Mouse (Mus musculus) forebrain, embryonic 14.5 days (tissue): ENCODE results near the gene Nsun2. TPM values are rescaled to one million over a fixed set of nuclear protein-coding genes. Genes with fewer than 3 reads are reported as not detected.
A peak's percentile ranks its signal among the peaks of the same experiment; 100 is the strongest.

Source experiments
- ATAC-seq: fragments of 200-750 bp; cut with Nextera tagmentation; 2 replicates; pipeline ENCODE4 v1.8.0; 2017; ENCODE audit warnings: mild to moderate bottlenecking, moderate library complexity
- DNase-seq: peaks from one replicate; pipeline ENCODE4 v3.0.0-alpha.2; 2015; ENCODE audit warnings: low spot score
- H3K27ac ChIP-seq: fragments of 300-500 bp; sonication (generic); 2 replicates; pipeline ENCODE4 v1.5.1; 2014; ENCODE audit warnings: low read depth, mild to moderate bottlenecking, control low read depth, low read length, moderate library complexity
- H3K27me3 ChIP-seq: fragments of 300-500 bp; sonication (generic); replicated peaks from 2 replicates; pipeline ENCODE4 v1.6.1; 2014; ENCODE audit warnings: low read length, control low read depth, mixed read lengths; ENCODE audit not compliant: control insufficient read depth, insufficient read depth
- H3K36me3 ChIP-seq: fragments of 300-500 bp; sonication (generic); 2 replicates; pipeline ENCODE4 v1.6.1; 2014; ENCODE audit warnings: low read length, control low read depth; ENCODE audit not compliant: control insufficient read depth, insufficient read depth
- H3K4me1 ChIP-seq: fragments of 300-500 bp; sonication (generic); 2 replicates; pipeline ENCODE4 v1.6.1; 2014; ENCODE audit warnings: antibody characterized with exemption, low read length, control low read depth; ENCODE audit not compliant: control insufficient read depth, insufficient read depth
- H3K4me2 ChIP-seq: fragments of 300-500 bp; sonication (generic); 2 replicates; pipeline ENCODE4 v1.6.1; 2014; ENCODE audit warnings: mild to moderate bottlenecking, control low read depth, low read length
- H3K4me3 ChIP-seq: fragments of 300-500 bp; sonication (generic); 2 replicates; pipeline ENCODE4 v1.5.1; 2014; ENCODE audit warnings: low read depth, low read length, control low read depth
- H3K9ac ChIP-seq: fragments of 300-500 bp; sonication (generic); 2 replicates; pipeline ENCODE4 v1.6.1; 2014; ENCODE audit warnings: mild to moderate bottlenecking, low read length, control low read depth, moderate library complexity
- H3K9me3 ChIP-seq: fragments of 300-500 bp; sonication (generic); replicated peaks from 2 replicates; pipeline ENCODE4 v1.6.1; 2016; ENCODE audit warnings: low read length, control low read depth, mixed read lengths; ENCODE audit not compliant: control insufficient read depth
- WGBS: fragments of 180-500 bp; shearing (Covaris S2); extraction: QIAGEN DNeasy Blood & Tissue Kit; methylation state at CpG from one replicate; pipeline ENCODE4 v1.1.7; 2014; 5-methylcytosine and 5-hydroxymethylcytosine counted together
- polyA plus RNA-seq: library from polyadenylated mRNA; unstranded; fragments of >200 nt; fragmentation: Nextera tagmentation; extraction: Ambion mirVana; gene quantifications from 2 replicates; pipeline ENCODE4 v1.2.1, GENCODE M21; 2014

The Nsun2 gene
- polyA plus RNA-seq, 1 experiment from 2014 or later = 86.2 TPM

- WGBS = 80% methylated on average over 10 of the region's 10 CpGs
- Histone ChIP-seq H3K9ac (no peak overlapping the region), H3K9me3 (no peaks in the 10 kb centered on the region), H3K27me3 (no peaks in the 10 kb centered on the region), H3K4me1 (peaks cover 2% of the 10 kb centered on the region; the same call in 1 of the 2 replicates), H3K27ac (no peak overlapping the region), H3K4me2 (no peak overlapping the region), H3K4me3 (no peak overlapping the region), H3K36me3 (no peaks in the 10 kb centered on the region)
- no peak for DNase-seq
- ATAC-seq = no peak
Measured at GRCm38 (mm10) chr13:69541776-69542175, 8.2 kb downstream of the Nsun2 start.

GRCm38 (mm10) chr13:69542571-69543352 is 9.2 kb downstream of the Nsun2 start:
- ATAC-seq (no peak), DNase-seq (no peak)
- Histone ChIP-seq H3K4me2 (no peak overlapping the region), H3K9ac (no peak overlapping the region), H3K36me3 (no peaks in the 10 kb centered on the region), H3K27ac (no peak overlapping the region), H3K27me3 (no peaks in the 10 kb centered on the region), H3K9me3 (no peaks in the 10 kb centered on the region), H3K4me3 (no peak overlapping the region), H3K4me1 (peaks cover 2% of the 10 kb centered on the region; the same call in 1 of the 2 replicates)
- WGBS = 29% methylated on average over 17 of the region's 17 CpGs

GRCm38 (mm10) chr13:69543595-69543994 is 10.0 kb downstream of the Nsun2 start:
- Histone ChIP-seq H3K27me3 (no peaks in the 10 kb centered on the region), H3K4me3 (no peak overlapping the region), H3K4me2 (no peak overlapping the region), H3K27ac (no peak overlapping the region), H3K4me1 (peaks cover 2% of the 10 kb centered on the region; the same call in 1 of the 2 replicates), H3K9ac (no peak overlapping the region), H3K36me3 (no peaks in the 10 kb centered on the region), H3K9me3 (no peaks in the 10 kb centered on the region)
- WGBS = 56% methylated on average over 12 of the region's 12 CpGs
- ATAC-seq (no peak), DNase-seq (no peak)

GRCm38 (mm10) chr13:69545019-69545418 is 11.5 kb downstream of the Nsun2 start:
- no peak overlapping the region for H3K4me3 ChIP-seq
- H3K36me3 ChIP-seq = no peaks in the 10 kb centered on the region
- H3K9ac ChIP-seq = no peak overlapping the region
- DNase-seq (peak; percentile 53), ATAC-seq (peak; percentile 36; the same call in 1 of the 2 replicates)
- WGBS = 27% methylated on average over 3 of the region's 3 CpGs
- no peaks in the 10 kb centered on the region for H3K9me3 ChIP-seq
- H3K4me1 ChIP-seq = peaks cover 2% of the 10 kb centered on the region; the same call in 1 of the 2 replicates
- no peak overlapping the region for H3K27ac ChIP-seq
- H3K4me2 ChIP-seq = no peak overlapping the region
- no peaks in the 10 kb centered on the region for H3K27me3 ChIP-seq

- 70% methylated on average over 16 of the region's 16 CpGs for WGBS
- Histone ChIP-seq H3K9me3 (no peaks in the 10 kb centered on the region), H3K27me3 (no peaks in the 10 kb centered on the region), H3K4me3 (no peak overlapping the region), H3K4me1 (peaks cover 2% of the 10 kb centered on the region; the same call in 1 of the 2 replicates), H3K4me2 (no peak overlapping the region), H3K9ac (no peak overlapping the region), H3K27ac (no peak overlapping the region), H3K36me3 (no peaks in the 10 kb centered on the region)
- ATAC-seq (no peak), DNase-seq (no peak)
Measured at GRCm38 (mm10) chr13:69547488-69548180, 14.1 kb downstream of the Nsun2 start.

GRCm38 (mm10) chr13:69549980-69550379 is 16.4 kb downstream of the Nsun2 start:
- H3K27ac ChIP-seq = no peak overlapping the region
- H3K27me3 ChIP-seq = no peaks in the 10 kb centered on the region
- DNase-seq (no peak), ATAC-seq (no peak)
- H3K4me3 ChIP-seq = no peak overlapping the region
- H3K4me1 ChIP-seq = no peaks in the 10 kb centered on the region
- no peak overlapping the region for H3K4me2 ChIP-seq
- no peaks in the 10 kb centered on the region for H3K36me3 ChIP-seq
- WGBS = 48% methylated on average over 8 of the region's 8 CpGs
- no peaks in the 10 kb centered on the region for H3K9me3 ChIP-seq
- no peak overlapping the region for H3K9ac ChIP-seq

GRCm38 (mm10) chr13:69550831-69551230 is 17.3 kb downstream of the Nsun2 start:
- no peak overlapping the region for H3K27ac ChIP-seq
- no peaks in the 10 kb centered on the region for H3K36me3 ChIP-seq
- H3K9me3 ChIP-seq = no peaks in the 10 kb centered on the region
- DNase-seq = no peak
- ATAC-seq = no peak
- no peak overlapping the region for H3K4me3 ChIP-seq
- H3K4me2 ChIP-seq = no peak overlapping the region
- no peak overlapping the region for H3K9ac ChIP-seq
- WGBS = 78% methylated on average over 2 of the region's 2 CpGs
- H3K4me1 ChIP-seq = no peaks in the 10 kb centered on the region
- no peaks in the 10 kb centered on the region for H3K27me3 ChIP-seq

GRCm38 (mm10) chr13:69553024-69553423 is 19.5 kb downstream of the Nsun2 start:
- Histone ChIP-seq H3K4me3 (no peak overlapping the region), H3K36me3 (no peaks in the 10 kb centered on the region), H3K27ac (no peak overlapping the region), H3K9ac (no peak overlapping the region), H3K4me2 (no peak overlapping the region), H3K27me3 (no peaks in the 10 kb centered on the region), H3K4me1 (no peaks in the 10 kb centered on the region), H3K9me3 (no peaks in the 10 kb centered on the region)
- 25% methylated on average over 5 of the region's 5 CpGs for WGBS
- ATAC-seq = no peak
- DNase-seq = peak; percentile 33

- Histone ChIP-seq H3K4me3 (no peak overlapping the region), H3K4me1 (no peaks in the 10 kb centered on the region), H3K27me3 (no peaks in the 10 kb centered on the region), H3K4me2 (no peak overlapping the region), H3K9me3 (no peaks in the 10 kb centered on the region), H3K27ac (no peak overlapping the region), H3K9ac (no peak overlapping the region), H3K36me3 (no peaks in the 10 kb centered on the region)
- DNase-seq (no peak), ATAC-seq (no peak)
- 80% methylated on average over 9 of the region's 9 CpGs for WGBS
Measured at GRCm38 (mm10) chr13:69554255-69554654, 20.7 kb downstream of the Nsun2 start.
